Mouse (Mus musculus) limb, embryonic 14.5 days (tissue): Measurements from ENCODE around the gene Taar7f. TPM values are rescaled to one million over a fixed set of nuclear protein-coding genes. Genes with fewer than 3 reads are reported as not detected.

Experiments
- ATAC-seq: fragments of 200-750 bp; cut with Nextera tagmentation; 2 replicates; pipeline ENCODE4 v1.8.0; 2017; ENCODE audit warnings: low read depth, moderate number of reproducible peaks, moderate TSS enrichment; ENCODE audit not compliant: low FRiP score
- DNase-seq: peaks from one replicate; pipeline ENCODE4 v3.0.0-alpha.2; 2015; ENCODE audit warnings: low spot score
- H3K27ac ChIP-seq: fragments of 300-500 bp; sonication (generic); replicated peaks from 2 replicates; pipeline ENCODE4 v1.5.1; 2014; ENCODE audit warnings: low read depth, mild to moderate bottlenecking, low read length, moderate library complexity, mixed read lengths
- H3K27me3 ChIP-seq: fragments of 300-500 bp; sonication (generic); 2 replicates; pipeline ENCODE4 v1.6.1; 2014; ENCODE audit warnings: low read length, mixed read lengths; ENCODE audit not compliant: control insufficient read depth, insufficient read depth
- H3K36me3 ChIP-seq: fragments of 300-500 bp; sonication (generic); 2 replicates; pipeline ENCODE4 v1.6.1; 2014; ENCODE audit warnings: mild to moderate bottlenecking, low read length, moderate library complexity, mixed read lengths; ENCODE audit not compliant: control insufficient read depth, insufficient read depth
- H3K4me1 ChIP-seq: fragments of 300-500 bp; sonication (generic); 2 replicates; pipeline ENCODE4 v1.6.1; 2014; ENCODE audit warnings: antibody characterized with exemption, low read length, mixed read lengths; ENCODE audit not compliant: control insufficient read depth, insufficient read depth
- H3K4me2 ChIP-seq: fragments of 300-500 bp; sonication (generic); replicated peaks from 2 replicates; pipeline ENCODE4 v1.6.1; 2014; ENCODE audit warnings: low read depth, mild to moderate bottlenecking, low read length, moderate library complexity; ENCODE audit not compliant: severe bottlenecking
- H3K4me3 ChIP-seq: fragments of 300-500 bp; sonication (generic); replicated peaks from 2 replicates; pipeline ENCODE4 v1.5.1; 2014; ENCODE audit warnings: low read length
- H3K9ac ChIP-seq: fragments of 300-500 bp; sonication (generic); 2 replicates; pipeline ENCODE4 v1.6.1; 2014; ENCODE audit warnings: mild to moderate bottlenecking, low read depth, low read length, moderate library complexity; ENCODE audit not compliant: severe bottlenecking
- H3K9me3 ChIP-seq: fragments of 300-500 bp; sonication (generic); 2 replicates; pipeline ENCODE4 v1.6.1; 2016; ENCODE audit warnings: low read length; ENCODE audit not compliant: control insufficient read depth
- POLR2A ChIP-seq: fragments of 200-500 bp; IDR thresholded peaks from 2 replicates; pipeline ENCODE4 v1.8.0; 2012; ENCODE audit warnings: inconsistent platforms, mild to moderate bottlenecking, moderate library complexity, borderline replicate concordance; ENCODE audit not compliant: insufficient read depth, insufficient read length; ENCODE audit errors: extremely low read depth
- WGBS: fragments of 180-500 bp; shearing (Covaris S2); extraction: QIAGEN DNeasy Blood & Tissue Kit; methylation state at CpG from one replicate; pipeline ENCODE4 v1.1.7; 2014; 5-methylcytosine and 5-hydroxymethylcytosine counted together
- polyA plus RNA-seq, 2 experiments: library from polyadenylated mRNA; depleted of rRNA in 1 of 2; stranded (reverse) in 1 of 2; unstranded in 1 of 2; fragments of >200 nt; fragmentation: Nextera tagmentation in 1 of 2; extraction: Ambion mirVana in 1 of 2; gene quantifications; 2 replicates each; pipeline versions ENCODE4 v1.2.1 to v1.2.3; 2012 to 2014

Taar7f gene
- polyA plus RNA-seq (2012; rRNA removed): not detected in 2 replicates
- polyA plus RNA-seq (2014; fragmentation: Nextera tagmentation; extraction: Ambion mirVana): not detected in 2 replicates

- H3K9ac ChIP-seq: no peak within 1 kb of the TSS
- DNase-seq: no peak
- no peak for TF ChIP-seq POLR2A
These were observed at the start of gene Taar7f for GRCm38 (mm10) chr10:24049210-24049609. TSS of gene Taar7f (plus strand) at chr10:24049510.

DNA sequence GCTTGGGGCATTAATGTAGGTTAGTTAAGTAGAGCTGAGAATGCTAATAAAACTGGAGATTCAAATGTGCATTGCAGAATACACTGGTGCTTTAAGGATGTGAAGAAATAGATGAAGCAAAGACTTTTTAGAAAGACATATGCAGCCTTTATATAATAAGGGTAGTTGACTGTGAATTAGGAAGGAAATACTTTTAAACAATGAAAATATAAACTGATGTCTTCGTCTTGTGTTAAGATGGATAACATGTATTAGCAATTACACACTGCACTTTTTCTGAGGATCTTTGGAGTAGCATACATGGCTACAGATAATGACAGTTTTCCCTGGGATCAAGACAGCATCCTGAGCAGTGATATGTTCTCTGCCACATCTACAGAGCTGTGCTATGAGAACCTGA is 49.7 kb upstream of the Taar7f start, which contains the start of gene Taar7b:
TSS of gene Taar7b (plus strand) at position 301 of the 400 bp plus-strand sequence.
- no peaks in the 10 kb centered on the region for H3K4me1 ChIP-seq
- no peaks in the 10 kb centered on the region for H3K36me3 ChIP-seq
- H3K9me3 ChIP-seq: no peaks in the 10 kb centered on the region
- DNase-seq (no peak), ATAC-seq (no peak)
- H3K27ac ChIP-seq: no peak within 1 kb of the TSS
- no peak within 1 kb of the TSS for H3K4me3 ChIP-seq
- no peaks in the 10 kb centered on the region for H3K27me3 ChIP-seq
- no peak within 1 kb of the TSS for H3K9ac ChIP-seq
- no peak within 1 kb of the TSS for H3K4me2 ChIP-seq
- 78% methylated on average over 1 of the region's 1 CpGs for WGBS
- TF ChIP-seq POLR2A: no peak

More at GRCm38 (mm10) chr10:24049210-24049609, at the start of gene Taar7f:
- Histone ChIP-seq H3K36me3 (no peaks in the 10 kb centered on the region), H3K27me3 (no peaks in the 10 kb centered on the region), H3K9me3 (no peaks in the 10 kb centered on the region), H3K27ac (no peak within 1 kb of the TSS), H3K4me2 (no peak within 1 kb of the TSS), H3K4me3 (no peak within 1 kb of the TSS), H3K4me1 (no peaks in the 10 kb centered on the region)
- ATAC-seq: no peak

DNA sequence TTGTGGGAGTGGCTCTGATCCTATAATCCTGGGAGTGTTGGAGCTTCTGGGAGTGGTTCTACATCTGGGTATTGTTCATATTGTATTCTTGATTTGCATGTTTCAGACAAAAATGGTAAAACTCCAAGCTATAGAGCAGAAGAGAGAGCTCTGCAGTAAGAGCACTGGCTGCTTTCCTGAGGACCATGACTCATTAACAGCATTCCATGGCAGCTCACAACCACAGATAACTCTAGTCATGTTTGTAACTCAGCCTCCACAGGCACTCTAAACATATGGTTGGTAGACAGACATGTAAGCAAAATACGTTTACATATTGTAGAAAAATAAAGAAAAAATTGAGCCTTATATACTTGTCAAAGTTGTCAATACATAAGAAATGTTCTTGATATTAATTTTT is 42.9 kb upstream of the Taar7f start:
- H3K4me1 ChIP-seq: no peaks in the 10 kb centered on the region
- no peaks in the 10 kb centered on the region for H3K36me3 ChIP-seq
- TF ChIP-seq POLR2A: no peak
- H3K9ac ChIP-seq: no peak overlapping the region
- H3K9me3 ChIP-seq: no peaks in the 10 kb centered on the region
- WGBS: 76% methylated on average over 1 of the region's 1 CpGs
- no peak overlapping the region for H3K4me2 ChIP-seq
- no peak overlapping the region for H3K4me3 ChIP-seq
- H3K27ac ChIP-seq: no peak overlapping the region
- DNase-seq: no peak
- ATAC-seq: no peak
- no peaks in the 10 kb centered on the region for H3K27me3 ChIP-seq

GRCm38 (mm10) chr10:24007034-24007433 is 42.3 kb upstream of the Taar7f start:
- WGBS: 75% methylated on average over 2 of the region's 2 CpGs

GRCm38 (mm10) chr10:24008143-24008542 is 41.2 kb upstream of the Taar7f start:
- Histone ChIP-seq H3K36me3 (no peaks in the 10 kb centered on the region), H3K4me1 (no peaks in the 10 kb centered on the region), H3K27ac (no peak overlapping the region), H3K4me2 (no peak overlapping the region), H3K27me3 (no peaks in the 10 kb centered on the region), H3K9me3 (no peaks in the 10 kb centered on the region), H3K4me3 (no peak overlapping the region), H3K9ac (no peak overlapping the region)
- 79% methylated on average over 1 of the region's 1 CpGs for WGBS
- no peak for TF ChIP-seq POLR2A
- no peak for DNase-seq
- no peak for ATAC-seq

More at GRCm38 (mm10) chr10:24007034-24007433, 42.3 kb upstream of the Taar7f start:
- H3K9ac ChIP-seq: no peak overlapping the region
- DNase-seq (no peak), ATAC-seq (no peak)
- H3K4me1 ChIP-seq: no peaks in the 10 kb centered on the region
- H3K4me3 ChIP-seq: no peak overlapping the region
- H3K36me3 ChIP-seq: no peaks in the 10 kb centered on the region
- no peak overlapping the region for H3K4me2 ChIP-seq
- no peak for TF ChIP-seq POLR2A
- H3K9me3 ChIP-seq: no peaks in the 10 kb centered on the region
- no peaks in the 10 kb centered on the region for H3K27me3 ChIP-seq
- H3K27ac ChIP-seq: no peak overlapping the region

GRCm38 (mm10) chr10:24026922-24027321 is 22.4 kb upstream of the Taar7f start, which contains the start of gene Taar7d:
TSS of gene Taar7d (plus strand) at chr10:24027222.
- H3K4me2 ChIP-seq: no peak within 1 kb of the TSS
- DNase-seq (no peak), ATAC-seq (no peak)
- H3K4me3 ChIP-seq: no peak within 1 kb of the TSS
- H3K9me3 ChIP-seq: no peaks in the 10 kb centered on the region
- H3K27me3 ChIP-seq: no peaks in the 10 kb centered on the region
- H3K27ac ChIP-seq: no peak within 1 kb of the TSS
- no peak within 1 kb of the TSS for H3K9ac ChIP-seq
- TF ChIP-seq POLR2A: no peak
- no peaks in the 10 kb centered on the region for H3K4me1 ChIP-seq
- H3K36me3 ChIP-seq: no peaks in the 10 kb centered on the region
